Mouse (Mus musculus): ENCODE measurements at regions not wholly inside any gene's neighbourhood (a gene's known extent, or its start where the extent isn't known, plus 50 kb on each side); places are given as distances from the start of the nearest gene placed in this dataset. TPM values are rescaled to one million over a fixed set of nuclear protein-coding genes. Genes with fewer than 3 reads are reported as not detected.

- no peaks in the 10 kb centered on the region for H3K27me3 ChIP-seq (replicated peaks)
- no peak overlapping the region for H3K4me2 ChIP-seq
- no peaks in the 10 kb centered on the region for H3K4me1 ChIP-seq
- H3K9me3 ChIP-seq (replicated peaks): no peaks in the 10 kb centered on the region
- H3K9ac ChIP-seq (replicated peaks): no peak overlapping the region
- WGBS: 75% methylated on average over 3 of the region's 3 CpGs
- H3K4me3 ChIP-seq (replicated peaks): no peak overlapping the region
- ATAC-seq (ENCODE audit: low FRiP score): no peak
- H3K27ac ChIP-seq (replicated peaks): no peak overlapping the region
- H3K36me3 ChIP-seq: no peaks in the 10 kb centered on the region
Measured at GRCm38 (mm10) chr7:53854077-53854476, 981.2 kb upstream of the Luzp2 start.

GRCm38 (mm10) chr7:53872480-53873200 lies 962.7 kb upstream of the Luzp2 start:
- Histone ChIP-seq H3K9me3 (replicated peaks) (no peaks in the 10 kb centered on the region), H3K4me2 (no peak overlapping the region), H3K36me3 (no peaks in the 10 kb centered on the region), H3K27me3 (replicated peaks) (no peaks in the 10 kb centered on the region), H3K4me3 (replicated peaks) (no peak overlapping the region), H3K27ac (replicated peaks) (no peak overlapping the region), H3K9ac (replicated peaks) (no peak overlapping the region), H3K4me1 (no peaks in the 10 kb centered on the region)
- no peak for ATAC-seq (ENCODE audit: low FRiP score)
- WGBS: 64% methylated on average over 2 of the region's 2 CpGs

- Histone ChIP-seq H3K9ac (replicated peaks) (no peak overlapping the region), H3K9me3 (replicated peaks) (no peaks in the 10 kb centered on the region), H3K4me2 (no peak overlapping the region), H3K4me1 (0 out of 2 replicates have a peak, but pooled peaks cover 6% of the 10 kb centered on the region), H3K27ac (replicated peaks) (0 out of 2 replicates have a peak overlapping the region, but pooled peaks have one; percentile 23), H3K27me3 (replicated peaks) (no peaks in the 10 kb centered on the region), H3K36me3 (no peaks in the 10 kb centered on the region), H3K4me3 (replicated peaks) (no peak overlapping the region)
- WGBS: 39% methylated on average over 2 of the region's 2 CpGs
- peak; percentile 57 for ATAC-seq (ENCODE audit: low FRiP score)
Measured at GRCm38 (mm10) chr7:53912992-53913391, 922.3 kb upstream of the Luzp2 start.

GRCm38 (mm10) chr7:53955654-53956053 lies 879.6 kb upstream of the Luzp2 start:
- Histone ChIP-seq H3K9ac (replicated peaks) (no peak overlapping the region), H3K36me3 (no peaks in the 10 kb centered on the region), H3K27me3 (replicated peaks) (no peaks in the 10 kb centered on the region), H3K4me1 (no peaks in the 10 kb centered on the region), H3K9me3 (replicated peaks) (no peaks in the 10 kb centered on the region), H3K4me2 (no peak overlapping the region), H3K27ac (replicated peaks) (no peak overlapping the region), H3K4me3 (replicated peaks) (no peak overlapping the region)
- no peak for ATAC-seq (ENCODE audit: low FRiP score)
- WGBS: 90% methylated on average over 1 of the region's 1 CpGs

GRCm38 (mm10) chr7:53975480-53975879 lies 859.8 kb upstream of the Luzp2 start:
- no peaks in the 10 kb centered on the region for H3K4me1 ChIP-seq
- no peak overlapping the region for H3K4me3 ChIP-seq (replicated peaks)
- no peak overlapping the region for H3K27ac ChIP-seq (replicated peaks)
- H3K9me3 ChIP-seq (replicated peaks): no peaks in the 10 kb centered on the region
- no peak overlapping the region for H3K4me2 ChIP-seq
- no peak for ATAC-seq (ENCODE audit: low FRiP score)
- H3K9ac ChIP-seq (replicated peaks): no peak overlapping the region
- no peaks in the 10 kb centered on the region for H3K27me3 ChIP-seq (replicated peaks)
- no peaks in the 10 kb centered on the region for H3K36me3 ChIP-seq

- Histone ChIP-seq H3K9me3 (replicated peaks) (no peaks in the 10 kb centered on the region), H3K27me3 (replicated peaks) (no peaks in the 10 kb centered on the region), H3K4me3 (replicated peaks) (no peak overlapping the region), H3K4me1 (no peaks in the 10 kb centered on the region), H3K36me3 (no peaks in the 10 kb centered on the region), H3K27ac (replicated peaks) (no peak overlapping the region), H3K4me2 (no peak overlapping the region), H3K9ac (replicated peaks) (no peak overlapping the region)
- ATAC-seq (ENCODE audit: low FRiP score): no peak
Measured at GRCm38 (mm10) chr7:53995983-53996382, 839.3 kb upstream of the Luzp2 start.

GRCm38 (mm10) chr7:54008684-54009083 lies 826.6 kb upstream of the Luzp2 start:
- Histone ChIP-seq H3K4me1 (no peaks in the 10 kb centered on the region), H3K9ac (replicated peaks) (no peak overlapping the region), H3K27ac (replicated peaks) (no peak overlapping the region), H3K4me2 (no peak overlapping the region), H3K36me3 (no peaks in the 10 kb centered on the region), H3K4me3 (replicated peaks) (no peak overlapping the region), H3K9me3 (replicated peaks) (no peaks in the 10 kb centered on the region), H3K27me3 (replicated peaks) (no peaks in the 10 kb centered on the region)
- no peak for ATAC-seq (ENCODE audit: low FRiP score)
- 72% methylated on average over 3 of the region's 3 CpGs for WGBS

Small RNA genes lying in the stretch of these regions (microRNA-seq; reads per million reads assigned to microRNA genes)
- gene Gm27921 (not detected), gene Mir6238 (not detected)
